Mouse (Mus musculus): ENCODE data around the gene Snd1. TPM values are rescaled to one million over a fixed set of nuclear protein-coding genes. Genes with fewer than 3 reads are reported as not detected.

Gene Snd1
- polyA plus RNA-seq, 1 experiment from 2014 or later: 110 TPM

DNA sequence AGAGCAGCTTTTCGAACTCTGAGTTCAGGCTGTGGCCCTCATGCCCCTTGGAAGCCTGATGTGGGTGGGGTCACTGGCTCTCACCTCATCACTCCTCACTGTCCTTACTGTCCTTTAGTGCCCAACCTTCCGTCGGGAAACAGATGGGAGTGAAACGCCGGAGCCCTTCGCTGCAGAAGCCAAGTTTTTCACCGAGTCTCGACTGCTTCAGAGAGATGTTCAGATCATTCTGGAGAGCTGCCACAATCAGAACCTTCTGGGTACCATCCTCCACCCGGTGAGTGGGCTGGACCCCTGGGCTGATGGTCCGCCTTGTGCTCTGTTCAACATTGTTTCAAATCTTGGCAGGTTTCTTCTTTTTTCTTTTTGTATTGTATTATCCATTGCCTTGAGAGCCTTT, 52.5 kb downstream of the Snd1 start:
- DNase-seq (ENCODE audit: extremely low spot score, low spot score): no peak
- H3K36me3 ChIP-seq (replicated peaks): peaks cover 85% of the 10 kb centered on the region
- H3K27me3 ChIP-seq (ENCODE audit: poor library complexity, severe bottlenecking): no peaks in the 10 kb centered on the region
- no peaks in the 10 kb centered on the region for H3K4me1 ChIP-seq
- H3K9me3 ChIP-seq: no peaks in the 10 kb centered on the region
- no peak overlapping the region for H3K27ac ChIP-seq
- WGBS: 95% methylated on average over 10 of the region's 10 CpGs
- H3K4me3 ChIP-seq: no peak overlapping the region

DNA sequence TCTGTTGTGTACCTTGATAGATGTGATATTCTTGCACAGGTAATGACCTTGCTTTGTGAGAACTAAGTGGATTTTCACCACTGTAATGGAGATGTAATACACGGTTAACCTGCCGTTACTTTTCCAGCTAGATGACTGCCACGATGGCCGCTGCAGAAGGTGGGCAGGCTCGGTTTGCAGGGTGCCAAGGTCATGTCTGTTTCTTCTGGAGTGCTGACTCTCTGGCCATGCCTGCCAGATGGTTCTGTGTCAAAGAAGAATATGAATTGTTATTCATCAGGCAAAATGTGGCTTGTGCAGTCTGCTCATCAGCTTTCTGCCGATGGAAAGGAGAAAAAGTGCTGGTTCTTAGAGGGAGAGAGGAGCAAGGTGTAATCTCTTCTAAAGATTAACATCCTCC, 53.3 kb downstream of the Snd1 start:
- no peaks in the 10 kb centered on the region; the same call in 1 of the 2 replicates for H3K4me1 ChIP-seq
- peaks cover 85% of the 10 kb centered on the region for H3K36me3 ChIP-seq (replicated peaks)
- 94% methylated on average over 6 of the region's 6 CpGs for WGBS
- no peak overlapping the region for H3K4me3 ChIP-seq
- H3K27ac ChIP-seq: no peak overlapping the region
- H3K9me3 ChIP-seq: no peaks in the 10 kb centered on the region
- no peak for DNase-seq (ENCODE audit: extremely low spot score, low spot score)
- no peaks in the 10 kb centered on the region for H3K27me3 ChIP-seq (ENCODE audit: poor library complexity, severe bottlenecking)

DNA sequence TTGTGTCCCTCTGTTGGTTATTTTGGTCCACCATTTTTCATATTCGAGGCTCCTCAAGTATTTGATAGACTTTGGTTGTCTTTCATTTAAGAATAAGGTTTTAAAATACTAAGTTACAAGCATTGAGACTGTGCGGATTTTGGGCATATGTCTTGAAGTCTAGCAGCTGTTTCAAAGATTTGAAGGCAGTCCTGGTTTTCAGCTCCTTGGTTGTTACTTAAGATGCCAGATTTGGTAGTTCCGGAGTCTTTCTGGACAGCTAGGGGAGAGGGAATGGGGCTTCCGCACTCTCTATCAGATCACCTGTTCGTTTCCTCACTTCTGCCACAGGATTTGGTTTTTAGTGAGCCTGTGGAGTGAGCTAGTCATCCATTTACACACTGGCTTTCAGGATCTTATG, 61.5 kb downstream of the Snd1 start:
- H3K36me3 ChIP-seq (replicated peaks): peaks cover 52% of the 10 kb centered on the region
- DNase-seq (ENCODE audit: extremely low spot score, low spot score): no peak
- no peaks in the 10 kb centered on the region for H3K27me3 ChIP-seq (ENCODE audit: poor library complexity, severe bottlenecking)
- H3K4me3 ChIP-seq: no peak overlapping the region
- no peak overlapping the region for H3K27ac ChIP-seq
- no peaks in the 10 kb centered on the region; the same call in 1 of the 2 replicates for H3K4me1 ChIP-seq
- WGBS: 87% methylated on average over 5 of the region's 5 CpGs
- no peaks in the 10 kb centered on the region for H3K9me3 ChIP-seq

DNA sequence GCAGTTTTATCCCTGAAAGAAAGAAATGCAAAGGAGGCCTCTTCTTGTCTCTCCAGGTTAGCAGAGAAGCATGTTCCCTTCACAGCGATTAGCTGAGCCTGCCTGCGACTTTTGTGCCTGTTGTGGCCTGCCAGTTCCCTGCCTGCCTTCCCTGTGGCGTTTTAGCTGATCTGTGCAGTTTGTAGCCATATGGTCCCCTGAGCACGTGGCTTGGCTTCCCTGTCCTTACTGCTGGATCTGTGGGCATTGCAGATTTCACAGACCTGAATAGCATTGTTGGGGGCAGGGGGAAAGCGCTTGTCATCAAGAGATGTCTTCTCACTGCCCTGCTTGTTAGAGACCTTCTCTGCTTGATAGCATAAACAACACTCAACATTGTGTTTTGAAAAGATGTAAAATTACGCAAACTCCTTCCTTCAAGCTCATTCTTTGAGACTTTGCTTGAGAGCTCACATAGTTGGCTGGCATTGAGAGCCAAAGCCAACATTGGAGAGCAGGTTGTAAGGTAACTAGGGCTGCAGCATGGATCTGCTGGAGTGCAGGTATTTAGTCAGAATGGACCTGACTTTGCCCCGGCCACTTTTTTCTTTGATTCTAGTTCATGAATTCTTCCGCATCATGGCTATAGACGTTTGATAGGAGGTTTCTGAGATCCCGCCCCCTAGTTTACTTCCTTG, 63.0 kb downstream of the Snd1 start:
- H3K9me3 ChIP-seq: no peaks in the 10 kb centered on the region
- H3K36me3 ChIP-seq (replicated peaks): peaks cover 45% of the 10 kb centered on the region
- no peak for DNase-seq (ENCODE audit: extremely low spot score, low spot score)
- no peak overlapping the region for H3K4me3 ChIP-seq
- H3K27ac ChIP-seq: no peak overlapping the region
- H3K27me3 ChIP-seq (ENCODE audit: poor library complexity, severe bottlenecking): no peaks in the 10 kb centered on the region
- peaks cover 8% of the 10 kb centered on the region for H3K4me1 ChIP-seq
- 82% methylated on average over 10 of the region's 10 CpGs for WGBS

DNA sequence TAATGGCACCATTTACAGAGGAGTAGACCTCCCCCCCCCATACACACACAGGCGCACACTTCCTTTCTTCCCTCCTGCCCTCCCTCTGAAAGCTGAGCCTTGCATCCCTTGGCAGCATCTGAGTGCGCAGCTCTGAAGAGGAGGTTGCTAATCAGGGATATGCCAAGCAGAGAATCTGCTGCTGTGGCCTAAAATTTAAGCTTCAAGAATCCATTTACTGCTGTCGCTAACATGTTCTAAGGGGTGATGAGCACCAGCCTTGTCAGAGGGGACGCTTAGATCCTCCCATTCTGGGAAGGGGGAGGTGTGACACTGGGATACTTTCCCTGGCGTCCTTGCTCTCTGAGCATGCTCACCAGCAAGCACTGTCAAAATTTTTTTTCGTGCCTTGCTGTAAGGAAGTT, 67.4 kb downstream of the Snd1 start:
- H3K27me3 ChIP-seq (ENCODE audit: poor library complexity, severe bottlenecking): no peaks in the 10 kb centered on the region
- H3K27ac ChIP-seq: no peak overlapping the region
- H3K4me3 ChIP-seq: no peak overlapping the region
- DNase-seq (ENCODE audit: extremely low spot score, low spot score): no peak
- 85% methylated on average over 6 of the region's 6 CpGs for WGBS
- H3K4me1 ChIP-seq: peaks cover 18% of the 10 kb centered on the region
- no peaks in the 10 kb centered on the region for H3K9me3 ChIP-seq
- peaks cover 43% of the 10 kb centered on the region for H3K36me3 ChIP-seq (replicated peaks)

DNA sequence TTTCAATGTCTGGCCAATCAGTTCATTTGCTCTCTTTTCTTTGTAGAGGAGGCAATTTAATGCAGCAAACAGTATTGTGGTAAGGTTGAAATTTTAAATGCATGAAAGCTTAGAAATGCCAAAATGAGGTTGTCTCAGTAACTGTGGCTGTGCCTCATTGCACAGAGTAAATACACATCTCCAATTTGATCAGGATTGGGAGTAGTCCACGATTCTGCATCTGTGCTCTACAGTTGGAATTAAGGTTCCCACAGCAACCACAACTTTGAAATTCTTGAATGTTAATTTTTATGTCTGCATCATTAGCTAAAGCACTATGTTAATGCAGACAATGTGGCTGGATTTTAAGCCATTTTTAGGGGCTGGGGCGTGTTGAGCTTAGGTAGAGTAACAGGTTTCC, 72.0 kb downstream of the Snd1 start:
- H3K4me1 ChIP-seq: peaks cover 37% of the 10 kb centered on the region
- H3K9me3 ChIP-seq: no peaks in the 10 kb centered on the region
- 83% methylated on average over 2 of the region's 2 CpGs for WGBS
- no peak for DNase-seq (ENCODE audit: extremely low spot score, low spot score)
- no peak overlapping the region for H3K4me3 ChIP-seq
- peaks cover 55% of the 10 kb centered on the region for H3K36me3 ChIP-seq (replicated peaks)
- no peak overlapping the region for H3K27ac ChIP-seq
- H3K27me3 ChIP-seq (ENCODE audit: poor library complexity, severe bottlenecking): no peaks in the 10 kb centered on the region

DNA sequence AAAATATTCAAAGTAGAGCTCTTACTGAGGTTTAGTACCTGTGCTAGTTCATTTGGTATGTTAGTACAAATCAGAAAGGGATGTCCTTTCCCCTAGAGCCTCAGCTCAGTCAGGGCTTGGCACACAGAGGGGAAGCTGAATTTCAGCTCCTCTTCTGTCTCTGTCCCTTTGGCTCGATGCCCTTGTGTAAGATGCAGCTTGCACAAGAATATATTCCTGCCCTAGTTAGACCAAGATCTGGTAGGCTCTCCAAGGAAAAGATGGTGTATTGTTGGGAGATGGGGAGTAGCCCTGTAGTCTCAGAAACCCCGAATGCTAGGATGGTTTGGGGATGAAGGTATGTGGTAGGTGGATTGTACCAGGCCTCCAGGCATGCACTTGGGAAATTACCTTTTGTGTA, 74.4 kb downstream of the Snd1 start:
- WGBS: 92% methylated on average over 2 of the region's 2 CpGs
- Histone ChIP-seq H3K4me1 (peaks cover 22% of the 10 kb centered on the region), H3K27me3 (ENCODE audit: poor library complexity, severe bottlenecking) (no peaks in the 10 kb centered on the region), H3K9me3 (no peaks in the 10 kb centered on the region), H3K27ac (no peak overlapping the region), H3K36me3 (replicated peaks) (peaks cover 51% of the 10 kb centered on the region), H3K4me3 (no peak overlapping the region)
- DNase-seq (ENCODE audit: extremely low spot score, low spot score): no peak

DNA sequence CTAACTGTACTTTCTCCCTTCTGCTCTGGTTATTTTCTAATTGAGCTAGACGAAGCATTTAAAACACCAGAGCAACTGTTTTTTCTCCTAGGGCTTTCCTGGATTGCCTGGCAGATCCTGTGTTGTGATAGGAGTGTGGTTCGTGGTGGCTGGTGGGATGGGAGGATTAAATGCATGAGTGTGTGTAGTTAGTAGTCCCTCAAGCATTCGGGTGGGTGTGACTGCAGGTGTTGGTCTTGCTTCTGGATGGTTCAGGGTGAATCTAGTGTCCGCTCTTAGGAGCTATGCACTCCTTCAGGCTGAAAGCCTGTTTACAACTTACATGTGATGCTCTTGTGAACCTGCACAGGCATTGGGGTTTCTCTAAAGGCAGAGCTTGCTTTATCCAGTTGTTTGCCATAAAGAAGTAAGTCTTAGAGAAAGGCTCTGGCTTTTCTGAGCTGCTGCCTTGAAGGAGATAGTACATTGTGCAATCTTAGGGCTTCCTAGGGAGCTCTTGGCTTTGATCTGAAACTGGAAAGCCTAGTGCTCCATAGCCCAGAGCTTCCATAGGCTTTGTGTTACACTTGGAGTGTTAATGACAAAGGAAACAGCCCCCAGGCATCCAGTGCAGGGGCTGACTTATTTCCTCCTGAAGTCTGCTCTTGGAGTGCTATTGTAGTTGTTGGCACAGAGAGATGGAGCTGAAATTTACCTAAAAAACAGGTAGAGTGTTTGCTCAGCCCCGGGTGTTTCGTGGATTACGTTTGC, 75.5 kb downstream of the Snd1 start:
- H3K27ac ChIP-seq: no peak overlapping the region
- WGBS: 82% methylated on average over 7 of the region's 7 CpGs
- peaks cover 54% of the 10 kb centered on the region for H3K36me3 ChIP-seq (replicated peaks)
- no peak for DNase-seq (ENCODE audit: extremely low spot score, low spot score)
- H3K4me3 ChIP-seq: no peak overlapping the region
- no peaks in the 10 kb centered on the region for H3K9me3 ChIP-seq
- H3K27me3 ChIP-seq (ENCODE audit: poor library complexity, severe bottlenecking): no peaks in the 10 kb centered on the region
- H3K4me1 ChIP-seq: peaks cover 22% of the 10 kb centered on the region

DNA sequence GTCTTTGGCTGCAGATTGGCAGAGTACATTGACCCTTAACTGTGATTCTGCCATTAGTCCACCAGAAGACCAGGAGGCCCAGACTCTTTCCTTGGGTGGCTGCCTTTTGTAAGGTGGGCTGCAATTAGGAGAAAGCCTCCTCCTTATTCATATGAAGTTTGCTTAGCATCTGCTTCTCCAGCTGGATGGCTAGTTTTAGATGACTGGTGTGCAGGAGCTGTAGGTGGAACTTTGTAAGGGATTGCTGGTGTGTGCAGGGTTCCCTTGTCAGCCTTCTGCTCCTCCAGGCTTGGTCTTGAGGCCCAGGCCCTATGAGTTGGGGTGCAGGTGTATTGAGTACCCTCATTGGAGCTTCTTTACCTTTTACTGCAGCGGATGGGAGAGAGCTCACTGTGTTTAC, 79.5 kb downstream of the Snd1 start:
- Histone ChIP-seq H3K27me3 (ENCODE audit: poor library complexity, severe bottlenecking) (no peaks in the 10 kb centered on the region), H3K36me3 (replicated peaks) (peaks cover 32% of the 10 kb centered on the region), H3K4me1 (peaks cover 33% of the 10 kb centered on the region), H3K4me3 (no peak overlapping the region), H3K9me3 (no peaks in the 10 kb centered on the region), H3K27ac (no peak overlapping the region)
- no peak for DNase-seq (ENCODE audit: extremely low spot score, low spot score)
- WGBS: 97% methylated on average over 1 of the region's 1 CpGs

DNA sequence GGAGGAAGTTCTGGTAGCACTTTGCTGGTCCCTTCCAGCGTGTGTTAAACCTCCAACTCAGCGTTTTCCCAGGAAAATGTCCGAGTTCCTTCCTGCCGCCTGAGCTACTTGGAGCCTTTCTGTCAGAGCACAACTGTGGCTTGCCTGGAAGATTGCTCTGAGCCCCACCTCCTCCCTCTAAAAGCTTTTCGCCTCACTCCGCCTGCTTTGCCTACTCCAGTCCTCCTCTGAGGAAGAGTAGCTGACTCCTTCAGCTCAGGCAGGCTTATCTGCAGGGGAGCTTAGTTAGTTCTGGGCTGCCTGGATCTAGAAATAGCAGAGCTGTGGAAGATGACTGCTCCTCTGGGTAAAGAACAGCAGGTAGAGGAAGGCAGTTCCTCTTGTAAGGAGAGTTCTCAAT, 80.1 kb downstream of the Snd1 start:
- 78% methylated on average over 6 of the region's 6 CpGs for WGBS
- H3K27ac ChIP-seq: no peak overlapping the region

DNA sequence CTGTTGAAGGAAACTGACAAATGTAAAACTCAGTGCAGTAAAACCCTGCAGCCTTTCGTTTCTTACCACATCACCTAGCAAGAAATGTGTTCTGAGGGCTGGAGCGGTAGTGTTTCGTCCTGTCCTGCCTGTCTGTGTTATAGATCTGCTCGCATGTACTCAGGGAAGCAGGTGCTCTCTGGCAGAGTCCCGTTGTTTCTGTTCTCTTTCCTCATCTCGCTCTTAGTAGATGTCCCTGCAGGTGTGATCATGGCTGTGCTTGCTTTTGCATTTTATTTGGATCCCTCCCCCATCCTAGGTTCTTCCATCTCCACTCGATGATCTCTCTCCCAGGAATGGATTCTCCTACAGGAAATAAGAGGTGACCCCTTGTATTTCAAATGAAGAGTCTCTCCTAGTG, 80.5 kb downstream of the Snd1 start:
- no peak overlapping the region for H3K4me3 ChIP-seq
- WGBS: 88% methylated on average over 7 of the region's 7 CpGs
- H3K4me1 ChIP-seq: peaks cover 24% of the 10 kb centered on the region
- no peaks in the 10 kb centered on the region for H3K9me3 ChIP-seq
- no peak for DNase-seq (ENCODE audit: extremely low spot score, low spot score)
- H3K27ac ChIP-seq: no peak overlapping the region
- no peaks in the 10 kb centered on the region for H3K27me3 ChIP-seq (ENCODE audit: poor library complexity, severe bottlenecking)
- peaks cover 36% of the 10 kb centered on the region for H3K36me3 ChIP-seq (replicated peaks)

More for the DNA sequence above, 80.1 kb downstream of the Snd1 start:
- Histone ChIP-seq H3K9me3 (no peaks in the 10 kb centered on the region), H3K27me3 (ENCODE audit: poor library complexity, severe bottlenecking) (no peaks in the 10 kb centered on the region), H3K4me1 (peaks cover 28% of the 10 kb centered on the region), H3K4me3 (no peak overlapping the region), H3K36me3 (replicated peaks) (peaks cover 32% of the 10 kb centered on the region)
- no peak for DNase-seq (ENCODE audit: extremely low spot score, low spot score)

DNA sequence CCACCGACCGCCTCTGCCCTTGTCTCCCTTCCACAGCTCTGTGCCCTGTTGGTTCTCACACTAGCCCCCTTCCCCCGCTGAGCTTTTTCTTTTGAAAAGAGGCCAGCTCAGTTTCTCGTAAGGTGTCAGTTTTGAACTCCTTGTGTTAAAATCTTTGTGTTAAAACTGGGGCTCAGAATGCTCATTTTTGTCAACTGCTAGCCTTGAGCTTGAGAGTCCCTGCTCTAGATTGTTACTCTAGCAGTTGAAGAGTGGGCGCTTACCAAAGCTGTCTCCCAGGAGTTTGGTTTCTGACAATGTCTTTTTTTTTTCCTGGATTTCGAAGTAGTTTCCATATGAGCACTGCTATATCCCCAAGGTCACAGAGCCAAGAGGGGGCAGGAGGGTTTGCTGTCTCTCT, 82.8 kb downstream of the Snd1 start:
- Histone ChIP-seq H3K4me3 (no peak overlapping the region), H3K27ac (no peak overlapping the region), H3K4me1 (peaks cover 12% of the 10 kb centered on the region), H3K9me3 (no peaks in the 10 kb centered on the region), H3K36me3 (replicated peaks) (peaks cover 36% of the 10 kb centered on the region), H3K27me3 (ENCODE audit: poor library complexity, severe bottlenecking) (no peaks in the 10 kb centered on the region)
- 85% methylated on average over 6 of the region's 6 CpGs for WGBS
- no peak for DNase-seq (ENCODE audit: extremely low spot score, low spot score)

DNA sequence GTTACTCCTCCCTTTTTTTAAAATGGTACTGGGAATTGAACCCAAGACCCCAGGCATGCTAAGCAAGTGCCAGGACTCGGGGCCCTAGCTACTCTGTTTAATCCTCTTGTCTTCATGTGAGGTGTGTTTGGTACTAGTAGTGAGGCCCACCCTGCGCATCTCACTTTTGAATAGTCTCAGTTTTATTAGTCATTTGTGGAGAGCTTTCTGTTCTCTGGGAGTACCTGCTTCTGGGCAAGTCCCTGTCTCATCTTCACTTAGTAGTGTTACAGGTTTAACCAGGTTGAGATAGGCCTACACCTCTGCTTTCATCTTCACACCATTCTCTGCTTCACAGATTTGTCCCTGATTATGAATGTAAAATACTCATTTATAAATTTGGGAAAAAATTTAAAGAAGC, 84.5 kb downstream of the Snd1 start:
- WGBS: 93% methylated on average over 2 of the region's 2 CpGs
- Histone ChIP-seq H3K4me1 (peaks cover 12% of the 10 kb centered on the region), H3K27me3 (ENCODE audit: poor library complexity, severe bottlenecking) (no peaks in the 10 kb centered on the region), H3K27ac (no peak overlapping the region), H3K4me3 (no peak overlapping the region), H3K9me3 (no peaks in the 10 kb centered on the region), H3K36me3 (replicated peaks) (peaks cover 35% of the 10 kb centered on the region)
- no peak for DNase-seq (ENCODE audit: extremely low spot score, low spot score)
